Mouse (Mus musculus) liver, adult 2 months (tissue): ENCODE data around the gene Phf21a. TPM values are rescaled to one million over a fixed set of nuclear protein-coding genes. Genes with fewer than 3 reads are reported as not detected.
A peak's percentile ranks its signal among the peaks of the same experiment; 100 is the strongest.

ENCODE experiments used
- DNase-seq: peaks from one replicate; pipeline ENCODE4 v3.0.0-alpha.2; 2011; ENCODE audit warnings: low read depth, low spot score; ENCODE audit errors: extremely low read depth
- H3K27ac ChIP-seq: fragments of 200-500 bp; replicated peaks from 2 replicates; pipeline ENCODE4 v1.5.1; 2012; ENCODE audit warnings: low read depth, mild to moderate bottlenecking, control low read depth, inconsistent platforms, low read length; ENCODE audit not compliant: insufficient read depth
- H3K27me3 ChIP-seq: fragments of 200-500 bp; 2 replicates; pipeline ENCODE4 v1.6.1; 2012; ENCODE audit warnings: mild to moderate bottlenecking, moderate library complexity, low read length, inconsistent platforms; ENCODE audit not compliant: control insufficient read depth, insufficient read depth
- H3K36me3 ChIP-seq: fragments of 200-500 bp; 2 replicates; pipeline ENCODE4 v1.6.1; 2012; ENCODE audit warnings: low read length, inconsistent platforms; ENCODE audit not compliant: control insufficient read depth, insufficient read depth
- H3K4me1 ChIP-seq: fragments of 200-500 bp; 2 replicates; pipeline ENCODE4 v1.6.1; 2011; ENCODE audit warnings: low read length; ENCODE audit not compliant: control insufficient read depth, insufficient read depth
- H3K4me3 ChIP-seq: fragments of 200-500 bp; 2 replicates; pipeline ENCODE4 v1.5.1; 2011; ENCODE audit warnings: low read depth, mild to moderate bottlenecking, control low read depth, low read length, moderate library complexity; ENCODE audit not compliant: insufficient read depth
- H3K79me2 ChIP-seq: fragments of 200-500 bp; 2 replicates; pipeline ENCODE4 v1.6.1; 2012; ENCODE audit warnings: inconsistent platforms, mild to moderate bottlenecking, low read length, moderate library complexity; ENCODE audit not compliant: control insufficient read depth, insufficient read depth
- H3K9ac ChIP-seq: fragments of 200-500 bp; 2 replicates; pipeline ENCODE4 v1.6.1; 2012; ENCODE audit warnings: low read depth, mild to moderate bottlenecking, control low read depth, inconsistent platforms, low read length
- CTCF ChIP-seq: fragments of 200-500 bp; IDR thresholded peaks from 2 replicates; pipeline ENCODE4 v1.5.1; 2011; ENCODE audit warnings: low read depth, low read length, control low read depth
- POLR2A ChIP-seq: fragments of 200-500 bp; IDR thresholded peaks from 2 replicates; pipeline ENCODE4 v1.6.1; 2011; ENCODE audit warnings: low read length, control low read depth; ENCODE audit not compliant: insufficient read depth; ENCODE audit errors: extremely low read depth
- WGBS: fragments of 180-500 bp; shearing (Covaris S2); methylation state at CpG from one replicate; pipeline ENCODE4 v1.1.7; 2018; 5-methylcytosine and 5-hydroxymethylcytosine counted together
- polyA plus RNA-seq: library from polyadenylated mRNA; depleted of rRNA; stranded (reverse); fragments of >200 nt; gene quantifications from 2 replicates; pipeline ENCODE4 v1.2.3, GENCODE M21; 2012
- total RNA-seq: library from RNA; depleted of rRNA; stranded (reverse); fragments of >200 nt; gene quantifications from 2 replicates; pipeline ENCODE4 v1.2.3, GENCODE M21; 2014

Phf21a gene
- total and polyA plus RNA-seq, 2 experiments, result 11.4 to 14.5 TPM

GRCm38 (mm10) chr2:92289335-92289734, 196.4 kb downstream of the Phf21a start:
- no peak for TF ChIP-seq POLR2A
- no peak for TF ChIP-seq CTCF
- no peaks in the 10 kb centered on the region for H3K36me3 ChIP-seq
- no peak overlapping the region for H3K27ac ChIP-seq
- H3K9ac ChIP-seq, result no peak overlapping the region
- no peak for DNase-seq
- 79% methylated on average over 3 of the region's 3 CpGs for WGBS
- no peaks in the 10 kb centered on the region for H3K27me3 ChIP-seq
- no peak overlapping the region for H3K4me3 ChIP-seq
- no peaks in the 10 kb centered on the region; the same call in 1 of the 2 replicates for H3K79me2 ChIP-seq
- H3K4me1 ChIP-seq, result peaks cover 2% of the 10 kb centered on the region

- Histone ChIP-seq H3K9ac (no peak overlapping the region), H3K27ac (no peak overlapping the region), H3K36me3 (no peaks in the 10 kb centered on the region), H3K79me2 (no peaks in the 10 kb centered on the region; the same call in 1 of the 2 replicates), H3K27me3 (no peaks in the 10 kb centered on the region), H3K4me3 (no peak overlapping the region), H3K4me1 (no peaks in the 10 kb centered on the region)
- DNase-seq, result no peak
- WGBS, result 95% methylated on average over 3 of the region's 3 CpGs
- TF ChIP-seq POLR2A (no peak), CTCF (no peak)
Measured at GRCm38 (mm10) chr2:92291526-92291925, 198.6 kb downstream of the Phf21a start.

- Histone ChIP-seq H3K4me1 (no peaks in the 10 kb centered on the region), H3K36me3 (no peaks in the 10 kb centered on the region), H3K9ac (no peak overlapping the region), H3K27me3 (no peaks in the 10 kb centered on the region), H3K27ac (no peak overlapping the region), H3K79me2 (no peaks in the 10 kb centered on the region), H3K4me3 (no peak overlapping the region)
- no peak for TF ChIP-seq POLR2A
- peak; percentile 73 for TF ChIP-seq CTCF
- WGBS, result 5% methylated on average over 6 of the region's 6 CpGs
- DNase-seq, result peak; percentile 69
Measured at GRCm38 (mm10) chr2:92296402-92296801, 203.5 kb downstream of the Phf21a start.

GRCm38 (mm10) chr2:92299896-92300295, 207.0 kb downstream of the Phf21a start:
- WGBS, result 78% methylated on average over 10 of the region's 10 CpGs

DNA sequence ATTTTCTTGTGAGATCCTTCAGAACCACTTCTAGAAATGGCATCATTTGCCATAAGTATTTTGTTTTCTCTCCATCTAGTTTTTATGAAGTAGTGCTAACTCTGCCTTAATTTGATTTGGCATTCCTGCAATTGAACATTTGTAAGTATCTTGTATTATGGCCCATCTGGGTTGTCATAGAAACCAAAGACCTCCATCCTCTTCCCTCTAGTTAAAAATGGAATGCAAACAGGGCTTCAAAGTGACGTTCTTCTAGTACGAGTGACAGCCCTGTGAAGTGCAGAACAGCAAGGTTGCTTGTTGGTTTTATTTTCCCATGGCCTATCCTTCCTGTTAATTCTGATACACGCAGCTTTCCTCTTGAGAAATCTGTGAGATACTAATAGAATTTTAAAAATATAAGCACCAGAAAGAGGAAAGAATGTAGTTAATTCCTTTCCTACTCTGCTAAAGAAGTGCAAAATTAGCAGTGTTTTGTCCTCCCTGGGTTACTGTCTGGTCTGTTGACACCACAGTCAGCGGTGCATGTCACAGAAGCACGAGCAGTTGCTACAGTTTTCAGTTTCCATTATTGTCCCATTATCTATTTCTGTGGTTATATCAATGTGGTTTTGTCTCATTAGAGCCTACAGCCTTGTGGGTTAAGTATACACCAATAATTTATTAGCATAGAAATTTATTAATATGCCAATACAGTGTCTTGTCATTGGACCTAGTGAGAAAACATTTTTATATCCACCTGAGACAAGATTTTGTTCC, 209.1 kb downstream of the Phf21a start:
- H3K4me1 ChIP-seq, result no peaks in the 10 kb centered on the region
- H3K9ac ChIP-seq, result no peak overlapping the region
- no peak for TF ChIP-seq POLR2A
- TF ChIP-seq CTCF, result no peak
- no peaks in the 10 kb centered on the region for H3K27me3 ChIP-seq
- H3K79me2 ChIP-seq, result peaks cover 2% of the 10 kb centered on the region; the same call in 1 of the 2 replicates
- H3K4me3 ChIP-seq, result no peak overlapping the region
- no peak for DNase-seq
- H3K36me3 ChIP-seq, result no peaks in the 10 kb centered on the region
- H3K27ac ChIP-seq, result no peak overlapping the region
- 83% methylated on average over 5 of the region's 5 CpGs for WGBS

More at GRCm38 (mm10) chr2:92299896-92300295, 207.0 kb downstream of the Phf21a start:
- DNase-seq, result no peak
- TF ChIP-seq CTCF (no peak), POLR2A (no peak)
- Histone ChIP-seq H3K27me3 (no peaks in the 10 kb centered on the region), H3K9ac (no peak overlapping the region), H3K79me2 (peaks cover 2% of the 10 kb centered on the region; the same call in 1 of the 2 replicates), H3K4me1 (no peaks in the 10 kb centered on the region), H3K36me3 (no peaks in the 10 kb centered on the region), H3K27ac (no peak overlapping the region), H3K4me3 (no peak overlapping the region)

- 87% methylated on average over 4 of the region's 4 CpGs for WGBS
- H3K4me3 ChIP-seq, result no peak overlapping the region
- H3K36me3 ChIP-seq, result no peaks in the 10 kb centered on the region
- no peak overlapping the region for H3K27ac ChIP-seq
- H3K79me2 ChIP-seq, result peaks cover 5% of the 10 kb centered on the region; the same call in 1 of the 2 replicates
- no peak for DNase-seq
- no peaks in the 10 kb centered on the region for H3K27me3 ChIP-seq
- H3K9ac ChIP-seq, result no peak overlapping the region
- no peak for TF ChIP-seq POLR2A
- no peak for TF ChIP-seq CTCF
- H3K4me1 ChIP-seq, result no peaks in the 10 kb centered on the region
Measured at GRCm38 (mm10) chr2:92312542-92312941, 219.6 kb downstream of the Phf21a start.
